Mouse (Mus musculus) lung, postnatal 4 days (tissue): ENCODE data around the gene Eif3m.

Source experiments
- DNase-seq, 2 experiments: peaks; one replicate each; pipeline ENCODE4 v3.0.0; 2021

Gene Eif3m

DNA sequence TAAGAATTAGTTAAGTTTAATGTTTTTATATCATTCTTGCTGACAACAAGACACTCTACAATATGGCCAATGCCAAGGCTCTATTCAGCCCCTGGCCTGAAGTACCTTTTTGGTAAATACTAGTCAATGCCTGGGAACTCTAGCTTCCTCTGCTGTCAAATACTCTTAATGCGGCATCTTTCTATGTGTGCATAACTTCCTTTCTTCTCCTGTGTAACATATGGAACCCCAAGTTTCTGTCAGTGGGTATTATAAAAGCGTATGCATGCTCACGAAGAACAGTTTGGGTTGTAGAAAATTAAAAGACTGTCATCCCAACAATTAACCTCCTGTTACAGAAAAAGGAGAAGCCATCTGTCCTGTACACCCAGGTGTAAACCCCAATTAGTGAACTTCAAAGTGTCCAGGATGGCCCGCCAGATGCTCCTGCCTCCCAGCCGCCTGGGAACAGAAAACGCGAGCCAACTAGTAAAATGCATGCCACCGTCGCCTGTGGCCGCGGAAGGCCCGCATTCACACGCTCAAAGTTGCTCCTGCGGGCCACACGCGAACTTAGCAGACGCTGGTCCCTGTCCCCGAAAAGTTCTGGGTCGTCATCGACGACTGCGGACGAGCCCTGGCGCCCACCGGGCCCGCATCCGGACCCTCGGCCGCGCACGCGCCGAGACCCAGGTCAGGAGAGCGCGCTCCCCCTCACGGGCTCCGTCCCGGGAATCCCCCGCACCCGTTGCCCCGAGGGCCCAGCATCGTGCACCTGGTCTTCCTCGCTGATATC, 501 bp downstream of the Eif3m start:
- DNase-seq: no peak

GRCm38 (mm10) chr2:105007236-105007635, 9.6 kb downstream of the Eif3m start:
- no peak for DNase-seq

DNA sequence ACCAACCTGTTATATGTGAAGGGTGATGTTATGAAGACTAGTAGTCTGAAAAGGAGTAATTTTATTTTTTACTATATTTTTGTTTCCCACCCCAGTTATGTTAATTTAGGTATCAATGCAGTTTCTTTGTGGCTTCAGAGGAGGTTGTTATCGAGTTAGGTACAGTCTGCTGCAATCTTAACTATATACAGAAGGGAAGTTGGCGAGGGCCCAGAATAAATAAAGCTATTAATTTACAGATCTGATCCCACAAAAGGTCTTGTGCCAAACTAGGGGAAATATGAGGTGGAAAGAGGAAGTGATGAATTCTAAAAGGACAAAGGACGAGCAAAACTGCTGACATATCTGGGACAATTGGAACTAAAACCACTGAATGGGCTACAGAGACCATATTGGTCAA, 20.7 kb downstream of the Eif3m start:
- no peak for DNase-seq

- DNase-seq: no peak
Measured at GRCm38 (mm10) chr2:104994436-104994835, 22.4 kb downstream of the Eif3m start.

DNA sequence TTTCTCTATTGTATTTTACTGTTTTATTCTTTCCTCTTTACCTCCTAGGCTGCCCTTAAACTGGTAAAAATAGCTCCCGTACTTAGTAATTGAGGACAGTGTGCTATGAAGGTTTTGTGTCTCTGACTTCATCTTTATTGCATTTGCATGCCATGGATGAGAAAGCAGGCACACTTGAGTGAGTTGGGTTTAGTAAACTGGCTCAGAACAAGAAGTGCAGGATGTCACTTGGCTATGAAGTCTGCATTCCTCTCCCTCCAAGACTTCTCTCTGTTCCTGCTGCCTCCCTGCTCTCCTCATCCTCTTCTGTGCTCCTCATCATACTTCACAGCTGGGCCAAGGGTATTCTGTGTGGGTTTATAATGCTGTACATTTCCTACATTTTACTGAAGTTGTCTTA, 27.9 kb downstream of the Eif3m start:
- DNase-seq: no peak

GRCm38 (mm10) chr2:104985796-104986195, 31.1 kb downstream of the Eif3m start:
- no peak for DNase-seq

GRCm38 (mm10) chr2:104981712-104982111, 35.2 kb downstream of the Eif3m start:
- no peak for DNase-seq

DNA sequence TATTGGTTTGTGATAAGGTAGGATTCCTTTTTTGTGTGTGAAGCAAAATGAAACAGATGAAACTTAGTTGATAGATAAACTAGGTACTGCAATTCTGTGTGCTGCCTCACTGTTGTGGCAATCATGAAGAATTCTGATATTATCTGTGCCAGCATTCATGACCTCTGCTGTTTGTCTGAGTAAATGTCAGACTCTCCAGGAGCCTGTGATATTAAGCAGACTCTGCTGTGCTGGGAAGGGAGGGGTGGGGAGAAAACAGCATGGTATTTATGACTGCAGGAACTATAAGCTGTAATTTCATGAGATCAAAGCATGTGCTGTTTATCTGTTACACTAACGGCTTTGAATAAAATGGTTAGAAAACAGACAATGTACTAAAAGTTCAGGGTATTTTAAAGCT, 52.4 kb downstream of the Eif3m start:
- no peak for DNase-seq
